Mouse (Mus musculus): ENCODE measurements around the gene Tnfaip8l2. TPM values are rescaled to one million over a fixed set of nuclear protein-coding genes. Genes with fewer than 3 reads are reported as not detected.
"Not testable (repeated sequence)": the region's sequence is repeated elsewhere in the genome, so short reads cannot be mapped to it uniquely, and the experiment has no call there.

Tnfaip8l2 gene
- polyA plus RNA-seq, 1 experiment from 2014 or later: 3.0 TPM

GRCm38 (mm10) chr3:95133176-95133575 is 9.0 kb downstream of the Tnfaip8l2 start:
- peak; percentile 24 for ATAC-seq (replicated peaks)
- H3K4me2 ChIP-seq: peak overlapping the region; percentile 87
- peak overlapping the region; percentile 69 for H3K4me3 ChIP-seq
- H3K9ac ChIP-seq: peak overlapping the region; percentile 63
- H3K27me3 ChIP-seq (replicated peaks): no peaks in the 10 kb centered on the region
- WGBS: 56% methylated on average over 11 of the region's 11 CpGs
- peak overlapping the region; percentile 83 for H3K27ac ChIP-seq
- peaks cover 4% of the 10 kb centered on the region; the same call in 1 of the 2 replicates for H3K36me3 ChIP-seq (replicated peaks)
- H3K9me3 ChIP-seq: no peaks in the 10 kb centered on the region
- H3K4me1 ChIP-seq: peaks cover 28% of the 10 kb centered on the region

- not testable (repeated sequence) for H3K27ac ChIP-seq; ATAC-seq (replicated peaks); H3K36me3 ChIP-seq (replicated peaks); H3K4me2 ChIP-seq; H3K9ac ChIP-seq; H3K9me3 ChIP-seq; H3K27me3 ChIP-seq (replicated peaks)
- WGBS: 90% methylated on average over 2 of the region's 2 CpGs
- Histone ChIP-seq H3K4me1 (peaks cover 28% of the 10 kb centered on the region), H3K4me3 (peak overlapping the region; percentile 69; the same call in 1 of the 2 replicates)
Observed at GRCm38 (mm10) chr3:95132389-95132788, 9.8 kb downstream of the Tnfaip8l2 start.

GRCm38 (mm10) chr3:95130081-95130480 is 12.1 kb downstream of the Tnfaip8l2 start:
- H3K4me2 ChIP-seq: no peak overlapping the region
- H3K27ac ChIP-seq: no peak overlapping the region
- no peak overlapping the region for H3K9ac ChIP-seq
- H3K36me3 ChIP-seq (replicated peaks): peaks cover 4% of the 10 kb centered on the region; the same call in 1 of the 2 replicates
- ATAC-seq (replicated peaks): no peak
- 95% methylated on average over 5 of the region's 5 CpGs for WGBS
- H3K4me1 ChIP-seq: peaks cover 10% of the 10 kb centered on the region
- no peaks in the 10 kb centered on the region for H3K27me3 ChIP-seq (replicated peaks)
- no peaks in the 10 kb centered on the region for H3K9me3 ChIP-seq
- no peak overlapping the region for H3K4me3 ChIP-seq

GRCm38 (mm10) chr3:95129226-95129651 is 12.9 kb downstream of the Tnfaip8l2 start:
- no peaks in the 10 kb centered on the region for H3K27me3 ChIP-seq (replicated peaks)
- H3K4me3 ChIP-seq: no peak overlapping the region
- peaks cover 7% of the 10 kb centered on the region for H3K4me1 ChIP-seq
- ATAC-seq (replicated peaks): no peak
- peaks cover 4% of the 10 kb centered on the region; the same call in 1 of the 2 replicates for H3K36me3 ChIP-seq (replicated peaks)
- 51% methylated on average over 6 of the region's 6 CpGs for WGBS
- H3K9ac ChIP-seq: no peak overlapping the region
- no peak overlapping the region for H3K27ac ChIP-seq
- H3K4me2 ChIP-seq: no peak overlapping the region
- no peaks in the 10 kb centered on the region for H3K9me3 ChIP-seq

- Histone ChIP-seq H3K4me1 (no peaks in the 10 kb centered on the region), H3K27ac (no peak overlapping the region), H3K9me3 (no peaks in the 10 kb centered on the region), H3K4me3 (no peak overlapping the region), H3K27me3 (replicated peaks) (no peaks in the 10 kb centered on the region), H3K9ac (no peak overlapping the region), H3K4me2 (no peak overlapping the region), H3K36me3 (replicated peaks) (peaks cover 29% of the 10 kb centered on the region)
- 28% methylated on average over 5 of the region's 5 CpGs for WGBS
- ATAC-seq (replicated peaks): no peak
Observed at GRCm38 (mm10) chr3:95124972-95125371, 17.2 kb downstream of the Tnfaip8l2 start.

- no peaks in the 10 kb centered on the region for H3K27me3 ChIP-seq (replicated peaks)
- no peak within 1 kb of the TSS for H3K27ac ChIP-seq
- no peak within 1 kb of the TSS for H3K4me3 ChIP-seq
- H3K4me2 ChIP-seq: no peak within 1 kb of the TSS
- peaks cover 32% of the 10 kb centered on the region for H3K36me3 ChIP-seq (replicated peaks)
- no peaks in the 10 kb centered on the region for H3K4me1 ChIP-seq
- no peaks in the 10 kb centered on the region for H3K9me3 ChIP-seq
- ATAC-seq (replicated peaks): no peak; the same call in 1 of the 2 replicates
- 60% methylated on average over 6 of the region's 6 CpGs for WGBS
- H3K9ac ChIP-seq: no peak within 1 kb of the TSS
Observed at GRCm38 (mm10) chr3:95124246-95124645, 17.9 kb downstream of the Tnfaip8l2 start, which contains the start of gene Tmod4. Tmod4 (plus strand) TSS chr3:95124476.

GRCm38 (mm10) chr3:95121580-95121979 is 20.6 kb downstream of the Tnfaip8l2 start:
- no peak overlapping the region for H3K4me3 ChIP-seq
- 84% methylated on average over 6 of the region's 6 CpGs for WGBS
- H3K36me3 ChIP-seq (replicated peaks): peaks cover 49% of the 10 kb centered on the region
- no peak overlapping the region for H3K4me2 ChIP-seq
- no peaks in the 10 kb centered on the region for H3K4me1 ChIP-seq
- no peak overlapping the region for H3K9ac ChIP-seq
- ATAC-seq (replicated peaks): no peak
- H3K27me3 ChIP-seq (replicated peaks): no peaks in the 10 kb centered on the region
- H3K27ac ChIP-seq: no peak overlapping the region
- H3K9me3 ChIP-seq: no peaks in the 10 kb centered on the region

- no peak for ATAC-seq (replicated peaks)
- H3K36me3 ChIP-seq (replicated peaks): peaks cover 57% of the 10 kb centered on the region
- WGBS: 94% methylated on average over 2 of the region's 2 CpGs
Observed at GRCm38 (mm10) chr3:95117751-95118150, 24.4 kb downstream of the Tnfaip8l2 start.

GRCm38 (mm10) chr3:95112760-95113159 is 29.4 kb downstream of the Tnfaip8l2 start:
- H3K4me1 ChIP-seq: peaks cover 16% of the 10 kb centered on the region
- no peaks in the 10 kb centered on the region for H3K27me3 ChIP-seq (replicated peaks)
- 95% methylated on average over 1 of the region's 1 CpGs for WGBS
- H3K36me3 ChIP-seq (replicated peaks): peaks cover 15% of the 10 kb centered on the region
- H3K4me3 ChIP-seq: no peak overlapping the region
- no peak overlapping the region for H3K9ac ChIP-seq
- ATAC-seq (replicated peaks): no peak
- H3K27ac ChIP-seq: no peak overlapping the region
- H3K4me2 ChIP-seq: peak overlapping the region; percentile 52; the same call in 1 of the 2 replicates
- no peaks in the 10 kb centered on the region for H3K9me3 ChIP-seq

More at GRCm38 (mm10) chr3:95117751-95118150, 24.4 kb downstream of the Tnfaip8l2 start:
- Histone ChIP-seq H3K9ac (no peak overlapping the region), H3K27me3 (replicated peaks) (no peaks in the 10 kb centered on the region), H3K4me3 (no peak overlapping the region), H3K27ac (no peak overlapping the region), H3K9me3 (no peaks in the 10 kb centered on the region), H3K4me1 (peaks cover 6% of the 10 kb centered on the region), H3K4me2 (no peak overlapping the region)

- no peaks in the 10 kb centered on the region for H3K27me3 ChIP-seq (replicated peaks)
- H3K27ac ChIP-seq: peak within 1 kb of the TSS; percentile 94
- peak within 1 kb of the TSS; percentile 72 for H3K9ac ChIP-seq
- peak within 1 kb of the TSS; percentile 52 for H3K4me2 ChIP-seq
- ATAC-seq (replicated peaks): peak; percentile 75
- peak within 1 kb of the TSS; percentile 74 for H3K4me3 ChIP-seq
- H3K9me3 ChIP-seq: no peaks in the 10 kb centered on the region
- H3K36me3 ChIP-seq (replicated peaks): peaks cover 12% of the 10 kb centered on the region; the same call in 1 of the 2 replicates
- peaks cover 16% of the 10 kb centered on the region for H3K4me1 ChIP-seq
- under 1% methylated on average over 54 of the region's 54 CpGs for WGBS
Observed at GRCm38 (mm10) chr3:95110911-95111726, 31.0 kb downstream of the Tnfaip8l2 start, which contains the start of gene Vps72. Vps72 (plus strand) TSS chr3:95111022.

GRCm38 (mm10) chr3:95107898-95108297 is 34.3 kb downstream of the Tnfaip8l2 start:
- H3K4me1 ChIP-seq: peaks cover 22% of the 10 kb centered on the region

GRCm38 (mm10) chr3:95107308-95107707 is 34.9 kb downstream of the Tnfaip8l2 start:
- H3K9ac ChIP-seq; H3K9me3 ChIP-seq; ATAC-seq (replicated peaks); H3K27me3 ChIP-seq (replicated peaks); H3K36me3 ChIP-seq (replicated peaks): not testable (repeated sequence)
- Histone ChIP-seq H3K4me2 (peak overlapping the region; percentile 62), H3K27ac (peak overlapping the region; percentile 71; the same call in 1 of the 2 replicates), H3K4me3 (peak overlapping the region; percentile 78), H3K4me1 (peaks cover 16% of the 10 kb centered on the region)

More at GRCm38 (mm10) chr3:95107898-95108297, 34.3 kb downstream of the Tnfaip8l2 start:
- no peak overlapping the region for H3K9ac ChIP-seq
- no peaks in the 10 kb centered on the region for H3K36me3 ChIP-seq (replicated peaks)
- no peak for ATAC-seq (replicated peaks)
- H3K9me3 ChIP-seq: no peaks in the 10 kb centered on the region
- no peak overlapping the region for H3K27ac ChIP-seq
- 68% methylated on average over 2 of the region's 2 CpGs for WGBS
- no peak overlapping the region for H3K4me2 ChIP-seq
- H3K27me3 ChIP-seq (replicated peaks): no peaks in the 10 kb centered on the region
- no peak overlapping the region for H3K4me3 ChIP-seq

Measured in midbrain, embryonic 15.5 days (tissue).